Mouse (Mus musculus): ENCODE measurements around the gene Tut4.

GRCm38 (mm10) chr4:108427719-108428340, 31.4 kb upstream of the Tut4 start:
- no peak for TF ChIP-seq CTCF (IDR thresholded peaks at IDR 0.05; ENCODE audit: control insufficient read depth, insufficient read depth, insufficient read length)
- no peak for TF ChIP-seq MYOG (IDR thresholded peaks at IDR 0.05; ENCODE audit: control insufficient read depth, extremely low read depth, insufficient read length)
- TF ChIP-seq MAX (IDR thresholded peaks at IDR 0.05), result no peak
- no peak for TF ChIP-seq USF1 (IDR thresholded peaks at IDR 0.05; ENCODE audit: low read depth)
- TF ChIP-seq MYOD1 (IDR thresholded peaks at IDR 0.05; ENCODE audit: control insufficient read depth, insufficient read length, low read depth), result no peak
- TF ChIP-seq CEBPB (IDR thresholded peaks at IDR 0.05; ENCODE audit: low read depth), result no peak
